Mouse (Mus musculus) embryonic stem cell, embryonic (primary cell): ENCODE data around the gene Nus1.

Source experiments
- CTCF ChIA-PET, 4 experiments: fragments of 300-600 bp in 2 of 4; fragments of 350-600 bp in 2 of 4; sonication (Branson Sonifier 250); formaldehyde crosslinking; loops; one replicate each; lab custom pipeline; 2022; ENCODE audit warnings: inconsistent platforms in 2 of 4; lab: Charles Lee
- POLR2A ChIA-PET, 4 experiments: fragments of 300-600 bp in 2 of 4; fragments of 350-600 bp in 2 of 4; sonication (Branson Sonifier 250); formaldehyde crosslinking; loops; one replicate each; lab custom pipeline; 2022; ENCODE audit warnings: antibody characterized with exemption in 4 of 4, inconsistent platforms in 1 of 4; lab: Charles Lee

The Nus1 gene

DNA sequence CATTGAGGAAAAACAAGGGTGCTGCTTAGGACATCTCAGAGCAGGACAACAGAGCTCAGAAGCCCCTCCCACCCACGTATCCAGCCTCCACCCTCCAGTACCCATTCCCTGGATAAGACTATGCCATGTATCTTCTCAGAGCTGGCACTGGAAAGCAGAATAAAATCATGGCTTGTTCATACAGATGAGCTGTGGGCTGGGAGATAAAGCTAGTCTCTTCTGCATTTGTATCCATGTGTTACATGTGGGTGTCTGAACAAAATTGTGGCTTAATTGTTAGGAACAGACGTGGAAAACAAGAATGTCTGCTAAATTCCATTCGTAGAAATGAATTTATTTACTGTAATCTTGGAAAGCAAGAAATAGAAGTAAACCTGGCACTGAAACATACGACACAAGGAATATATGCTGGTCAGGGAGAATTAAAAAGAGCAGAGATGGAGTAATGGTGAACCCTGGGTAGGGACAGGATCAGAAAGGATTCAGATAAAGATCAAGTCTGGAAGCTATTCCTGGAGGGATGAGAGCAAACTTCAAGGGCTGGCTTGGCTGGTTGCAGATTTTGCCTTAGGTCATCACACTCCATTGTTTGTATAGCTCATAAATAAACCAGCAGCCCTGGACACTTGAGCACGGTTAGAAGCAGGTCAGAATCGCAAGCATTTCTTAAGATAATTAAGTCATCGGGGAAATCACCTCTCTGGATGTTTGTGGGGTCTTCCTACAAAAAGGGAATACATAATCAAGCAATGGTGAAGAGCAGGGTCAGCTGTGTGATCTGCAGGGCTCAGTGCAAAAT is 46.8 kb downstream of the Nus1 start:
- CTCF ChIA-PET: interaction anchor here in 1 of 4 experiments (0.6 kb wide), 2 partner anchors 18 to 41 kb away, joined by 5 read pairs; no protein-coding TSS in a partner anchor

DNA sequence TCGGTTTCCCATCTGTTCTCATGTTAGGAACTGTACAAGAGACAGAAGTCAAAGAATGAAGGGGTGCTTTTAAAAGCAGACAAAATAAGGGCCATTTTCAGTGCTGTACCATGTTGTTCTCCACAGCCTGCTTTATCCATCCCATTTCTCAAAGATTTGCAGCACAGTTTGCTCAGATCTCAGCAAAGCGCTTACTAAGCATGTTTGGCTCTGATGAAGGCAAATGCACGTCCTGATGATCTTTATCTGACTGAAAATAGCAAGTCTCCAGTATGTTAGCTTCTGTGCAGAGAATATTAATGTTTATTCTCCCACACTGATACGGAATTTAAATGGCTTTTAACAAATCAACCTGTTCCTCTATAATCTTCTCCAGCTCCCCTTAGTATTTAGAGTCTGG is 54.2 kb downstream of the Nus1 start:
- ChIA-PET POLR2A (no interaction called here), CTCF (no interaction called here)

More for the DNA sequence above, 46.8 kb downstream of the Nus1 start:
- POLR2A ChIA-PET: interaction anchor here in 1 of 4 experiments (0.7 kb wide), 1 partner anchor 24 kb away, joined by 3 read pairs; no protein-coding TSS in a partner anchor
